1 mouse cellular context compared by ENCODE assay signal in the genomic region with DNA sequence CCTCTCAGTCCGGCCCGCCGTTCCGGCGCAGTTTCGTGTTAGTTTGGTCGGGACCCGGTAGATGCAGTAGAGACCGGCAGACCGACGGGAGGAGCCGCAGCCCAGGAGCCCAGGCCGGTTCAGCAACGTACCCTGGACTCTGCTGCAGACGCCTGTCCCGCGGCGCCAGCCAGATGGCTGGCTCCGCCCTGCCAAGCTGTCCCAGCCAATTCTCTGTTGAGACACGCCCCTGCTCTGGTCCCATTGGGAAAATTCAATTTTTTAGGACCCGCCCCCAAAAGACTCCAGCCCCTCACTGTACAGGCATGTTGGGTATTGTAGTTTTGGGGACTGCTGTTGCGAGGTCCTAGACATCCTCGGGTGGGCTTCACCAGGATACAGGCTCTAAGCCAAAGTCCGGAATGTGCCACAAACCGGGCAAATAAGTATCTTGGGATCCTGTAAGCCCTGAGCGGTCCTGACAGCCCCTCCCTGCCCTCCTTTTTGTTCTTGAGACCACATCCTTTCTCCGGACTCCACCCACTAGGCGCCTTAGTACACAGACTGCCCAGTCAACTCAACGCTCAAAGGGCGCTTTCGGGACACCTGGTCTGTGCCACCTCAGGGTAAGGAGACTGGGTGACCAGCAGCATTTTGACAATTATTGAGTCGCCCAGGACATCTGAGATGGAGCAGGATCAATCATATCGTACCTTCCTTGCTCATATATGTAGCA.
TF ChIP-seq lines count a peak whose summit lies in the region.

No protein-coding gene starts in this region.

TF ChIP-seq in CH12.LX, 34 proteins besides CTCF, POLR2A, EP300 and RAD21:
- TF ChIP-seq MEF2A (IDR thresholded peaks at IDR 0.05; ENCODE audit: borderline replicate concordance, low read depth, low read length) (peak; percentile 72), CHD1 (IDR thresholded peaks at IDR 0.05; ENCODE audit: low read depth, low read length) (no peak), NELFE (IDR thresholded peaks at IDR 0.05; ENCODE audit: low read depth, low read length) (peak; percentile 81), KAT2A (IDR thresholded peaks at IDR 0.05; ENCODE audit: insufficient replicate concordance, low read length) (peak; percentile 88; the same call in 1 of the 2 replicates), MYC (IDR thresholded peaks at IDR 0.05; ENCODE audit: low read depth, low read length) (peak; percentile 33; the same call in 1 of the 2 replicates), POLR2AphosphoS2 (IDR thresholded peaks at IDR 0.05; ENCODE audit: low read depth, low read length) (peak; percentile 57; the same call in 1 of the 2 replicates), MAFK (IDR thresholded peaks at IDR 0.05; ENCODE audit: insufficient replicate concordance, low read length) (no peak), ETS1 (conservative IDR thresholded peaks at IDR 0.05; ENCODE audit: low read depth, low read length) (no peak), RCOR1 (conservative IDR thresholded peaks at IDR 0.05; ENCODE audit: low read depth, low read length) (peak; percentile 44; the same call in 1 of the 2 replicates), IRF4 (IDR thresholded peaks at IDR 0.05; ENCODE audit: low read depth, low read length) (0 out of 2 replicates have a peak, but pooled peaks have one; percentile 26), SMC3 (IDR thresholded peaks at IDR 0.05; ENCODE audit: low read depth, low read length) (no peak), CHD2 (IDR thresholded peaks at IDR 0.05; ENCODE audit: low read length) (peak; percentile 66; the same call in 1 of the 2 replicates), TCF12 (IDR thresholded peaks at IDR 0.05; ENCODE audit: low read depth, low read length) (peak; percentile 93), MXI1 (IDR thresholded peaks at IDR 0.05; ENCODE audit: low read depth, low read length) (peak; percentile 83), MAZ (IDR thresholded peaks at IDR 0.05; ENCODE audit: low read depth, low read length) (peak; percentile 88), ELF1 (IDR thresholded peaks at IDR 0.05; ENCODE audit: low read depth, low read length) (peak; percentile 58), ZMIZ1 (IDR thresholded peaks at IDR 0.05; ENCODE audit: low read depth, low read length) (peak; percentile 94), PAX5 (IDR thresholded peaks at IDR 0.05; ENCODE audit: low read length) (no peak), E2F4 (IDR thresholded peaks at IDR 0.05; ENCODE audit: insufficient replicate concordance, low read depth, low read length) (0 out of 2 replicates have a peak, but pooled peaks have one; percentile 40), MAX (IDR thresholded peaks at IDR 0.05; ENCODE audit: low read length) (0 out of 2 replicates have a peak, but pooled peaks have one; percentile 45), HCFC1 (IDR thresholded peaks at IDR 0.05; ENCODE audit: low read depth, low read length) (peak; percentile 99), TBP (conservative IDR thresholded peaks at IDR 0.05; ENCODE audit: low read depth, low read length) (peak; percentile 76), JUN (IDR thresholded peaks at IDR 0.05; ENCODE audit: insufficient read depth, low read depth, low read length) (no peak), ZC3H11A (IDR thresholded peaks at IDR 0.05; ENCODE audit: low read depth, low read length) (no peak), JUND (conservative IDR thresholded peaks at IDR 0.05; ENCODE audit: low read depth, low read length) (no peak), SIN3A (IDR thresholded peaks at IDR 0.05; ENCODE audit: low read length) (peak; percentile 91), GABPA (IDR thresholded peaks at IDR 0.05; ENCODE audit: insufficient replicate concordance, low read depth, low read length) (peak; percentile 33; the same call in 1 of the 2 replicates), NRF1 (IDR thresholded peaks at IDR 0.05; ENCODE audit: low read depth, low read length) (peak; percentile 42; the same call in 1 of the 2 replicates), BHLHE40 (IDR thresholded peaks at IDR 0.05; ENCODE audit: low read depth, low read length) (no peak)
